Mouse (Mus musculus) hindbrain, embryonic 14.5 days (tissue): ENCODE measurements around the gene Rgl2. TPM values are rescaled to one million over a fixed set of nuclear protein-coding genes. Genes with fewer than 3 reads are reported as not detected.
"Not testable (repeated sequence)": the region's sequence is repeated elsewhere in the genome, so short reads cannot be mapped to it uniquely, and the experiment has no call there.

Experiments used
- ATAC-seq: fragments of 200-750 bp; cut with Nextera tagmentation; 2 replicates; pipeline ENCODE4 v1.8.0; 2017; ENCODE audit warnings: moderate number of reproducible peaks, mild to moderate bottlenecking, moderate TSS enrichment, moderate library complexity; ENCODE audit not compliant: low FRiP score
- DNase-seq: peaks from one replicate; pipeline ENCODE4 v3.0.0-alpha.2; 2015; ENCODE audit warnings: low spot score
- H3K27ac ChIP-seq: fragments of 300-500 bp; sonication (generic); 2 replicates; pipeline ENCODE4 v1.5.1; 2014; ENCODE audit warnings: mild to moderate bottlenecking, moderate library complexity
- H3K27me3 ChIP-seq: fragments of 300-500 bp; sonication (generic); 2 replicates; pipeline ENCODE4 v1.6.1; 2014; ENCODE audit warnings: mild to moderate bottlenecking, low read length, mixed read lengths; ENCODE audit not compliant: control insufficient read depth, insufficient read depth
- H3K36me3 ChIP-seq: fragments of 300-500 bp; sonication (generic); replicated peaks from 2 replicates; pipeline ENCODE4 v1.6.1; 2014; ENCODE audit not compliant: control insufficient read depth, insufficient read depth
- H3K4me1 ChIP-seq: fragments of 300-500 bp; sonication (generic); replicated peaks from 2 replicates; pipeline ENCODE4 v1.6.1; 2014; ENCODE audit warnings: antibody characterized with exemption, low read length, mixed read lengths; ENCODE audit not compliant: control insufficient read depth, insufficient read depth
- H3K4me2 ChIP-seq: fragments of 300-500 bp; sonication (generic); replicated peaks from 2 replicates; pipeline ENCODE4 v1.6.1; 2014; ENCODE audit warnings: mild to moderate bottlenecking, moderate library complexity
- H3K4me3 ChIP-seq: fragments of 300-500 bp; sonication (generic); replicated peaks from 2 replicates; pipeline ENCODE4 v1.5.1; 2014; ENCODE audit warnings: mild to moderate bottlenecking, low read length
- H3K9ac ChIP-seq: fragments of 300-500 bp; sonication (generic); 2 replicates; pipeline ENCODE4 v1.6.1; 2014
- H3K9me3 ChIP-seq: fragments of 300-500 bp; sonication (generic); 2 replicates; pipeline ENCODE4 v1.6.1; 2016; ENCODE audit warnings: low read length; ENCODE audit not compliant: control insufficient read depth
- WGBS: fragments of 180-500 bp; shearing (Covaris S2); extraction: QIAGEN DNeasy Blood & Tissue Kit; methylation state at CpG from one replicate; pipeline ENCODE4 v1.1.7; 2014; 5-methylcytosine and 5-hydroxymethylcytosine counted together
- polyA plus RNA-seq: library from polyadenylated mRNA; unstranded; fragments of >200 nt; fragmentation: Nextera tagmentation; extraction: Ambion mirVana; gene quantifications from 2 replicates; pipeline ENCODE4 v1.2.1, GENCODE M21; 2014

The Rgl2 gene
- polyA plus RNA-seq, 1 experiment from 2014 or later = 47.7 TPM

- H3K27ac ChIP-seq = no peak overlapping the region
- no peak for DNase-seq
- no peak for ATAC-seq
These were observed 43.3 kb downstream of the Rgl2 start for GRCm38 (mm10) chr17:33972691-33973090.

GRCm38 (mm10) chr17:33973572-33973971, 44.2 kb downstream of the Rgl2 start:
- H3K27ac ChIP-seq = no peak overlapping the region
- no peak overlapping the region for H3K4me2 ChIP-seq
- H3K4me1 ChIP-seq = no peaks in the 10 kb centered on the region
- H3K4me3 ChIP-seq = no peak overlapping the region
- no peaks in the 10 kb centered on the region for H3K36me3 ChIP-seq
- DNase-seq (no peak), ATAC-seq (no peak)
- H3K9me3 ChIP-seq = no peaks in the 10 kb centered on the region
- peaks cover 25% of the 10 kb centered on the region for H3K27me3 ChIP-seq
- H3K9ac ChIP-seq = no peak overlapping the region
- 73% methylated on average over 3 of the region's 3 CpGs for WGBS

More at GRCm38 (mm10) chr17:33972691-33973090, 43.3 kb downstream of the Rgl2 start:
- H3K4me1 ChIP-seq = no peaks in the 10 kb centered on the region
- WGBS = 21% methylated on average over 1 of the region's 1 CpGs
- H3K4me3 ChIP-seq = no peak overlapping the region
- H3K4me2 ChIP-seq = no peak overlapping the region
- H3K9ac ChIP-seq = no peak overlapping the region
- no peaks in the 10 kb centered on the region for H3K36me3 ChIP-seq
- H3K9me3 ChIP-seq = no peaks in the 10 kb centered on the region
- peaks cover 16% of the 10 kb centered on the region for H3K27me3 ChIP-seq

GRCm38 (mm10) chr17:33977861-33978557, 48.7 kb downstream of the Rgl2 start:
- ATAC-seq (no peak), DNase-seq (no peak)
- peaks cover 5% of the 10 kb centered on the region; the same call in 1 of the 2 replicates for H3K4me1 ChIP-seq
- H3K4me2 ChIP-seq = peak overlapping the region; percentile 56
- no peaks in the 10 kb centered on the region for H3K36me3 ChIP-seq
- H3K27me3 ChIP-seq = peaks cover 42% of the 10 kb centered on the region
- no peaks in the 10 kb centered on the region for H3K9me3 ChIP-seq
- no peak overlapping the region for H3K27ac ChIP-seq
- 2% methylated on average over 57 of the region's 57 CpGs for WGBS
- H3K9ac ChIP-seq = peak overlapping the region; percentile 39
- peak overlapping the region; percentile 31 for H3K4me3 ChIP-seq

GRCm38 (mm10) chr17:33978631-33979031, 49.3 kb downstream of the Rgl2 start:
- Histone ChIP-seq H3K9ac (peak overlapping the region; percentile 39), H3K4me1 (peaks cover 5% of the 10 kb centered on the region; the same call in 1 of the 2 replicates), H3K27me3 (peaks cover 42% of the 10 kb centered on the region), H3K4me3 (peak overlapping the region; percentile 31), H3K27ac (no peak overlapping the region), H3K9me3 (no peaks in the 10 kb centered on the region), H3K36me3 (no peaks in the 10 kb centered on the region), H3K4me2 (peak overlapping the region; percentile 56)
- DNase-seq (no peak), ATAC-seq (no peak)
- 2% methylated on average over 17 of the region's 17 CpGs for WGBS

- ATAC-seq = no peak
- no peak for DNase-seq
- 79% methylated on average over 6 of the region's 6 CpGs for WGBS
- Histone ChIP-seq H3K4me1 (peaks cover 5% of the 10 kb centered on the region; the same call in 1 of the 2 replicates), H3K4me2 (no peak overlapping the region), H3K27me3 (peaks cover 42% of the 10 kb centered on the region), H3K4me3 (no peak overlapping the region), H3K9ac (no peak overlapping the region), H3K36me3 (no peaks in the 10 kb centered on the region), H3K27ac (no peak overlapping the region), H3K9me3 (no peaks in the 10 kb centered on the region)
These were observed 50.2 kb downstream of the Rgl2 start for GRCm38 (mm10) chr17:33979512-33980050.

GRCm38 (mm10) chr17:33980181-33981035, 51.1 kb downstream of the Rgl2 start:
- Histone ChIP-seq H3K9ac (0 out of 2 replicates have a peak overlapping the region, but pooled peaks have one; percentile 4), H3K27me3 (peaks cover 42% of the 10 kb centered on the region), H3K4me2 (peak overlapping the region; percentile 65; the same call in 1 of the 2 replicates), H3K27ac (no peak overlapping the region; the same call in 1 of the 2 replicates), H3K4me1 (peaks cover 5% of the 10 kb centered on the region; the same call in 1 of the 2 replicates), H3K9me3 (no peaks in the 10 kb centered on the region), H3K36me3 (no peaks in the 10 kb centered on the region), H3K4me3 (no peak overlapping the region)
- WGBS = 78% methylated on average over 19 of the region's 19 CpGs
- ATAC-seq (no peak), DNase-seq (no peak)

- H3K27ac ChIP-seq = peak overlapping the region; percentile 95
- peak overlapping the region; percentile 67 for H3K9ac ChIP-seq
- H3K4me3 ChIP-seq = peak overlapping the region; percentile 45
- not testable (repeated sequence) for H3K4me1 ChIP-seq, H3K36me3 ChIP-seq, H3K9me3 ChIP-seq
- ATAC-seq = peak; percentile 96
- peak; percentile 93 for DNase-seq
- peak overlapping the region; percentile 65 for H3K4me2 ChIP-seq
- H3K27me3 ChIP-seq = peaks cover 39% of the 10 kb centered on the region
- WGBS = under 1% methylated on average over 27 of the region's 27 CpGs
These were observed 52.0 kb downstream of the Rgl2 start for GRCm38 (mm10) chr17:33981192-33981909.

GRCm38 (mm10) chr17:33982136-33982535, 52.8 kb downstream of the Rgl2 start:
- peak; percentile 77 for DNase-seq
- Histone ChIP-seq H3K9ac (0 out of 2 replicates have a peak overlapping the region, but pooled peaks have one; percentile 67), H3K4me2 (peak overlapping the region; percentile 65), H3K27ac (peak overlapping the region; percentile 95; the same call in 1 of the 2 replicates), H3K27me3 (peaks cover 31% of the 10 kb centered on the region), H3K4me3 (peak overlapping the region; percentile 45; the same call in 1 of the 2 replicates)
- not testable (repeated sequence) for H3K9me3 ChIP-seq, H3K4me1 ChIP-seq, ATAC-seq, H3K36me3 ChIP-seq
- 7% methylated on average over 8 of the region's 8 CpGs for WGBS
